Mouse (Mus musculus): ENCODE data around the gene Sgcb. TPM values are rescaled to one million over a fixed set of nuclear protein-coding genes. Genes with fewer than 3 reads are reported as not detected.
A peak's percentile ranks its signal among the peaks of the same experiment; 100 is the strongest.

The Sgcb gene
- polyA plus RNA-seq, 1 experiment from 2014 or later: 16.6 TPM

GRCm38 (mm10) chr5:73683221-73683620 lies 35.6 kb upstream of the Sgcb start:
- Histone ChIP-seq H3K4me3 (ENCODE audit: low read length) (no peak overlapping the region), H3K4me2 (ENCODE audit: low read depth, low read length) (no peak overlapping the region), H3K27ac (ENCODE audit: low read length) (no peak overlapping the region), H3K4me1 (ENCODE audit: control insufficient read depth, insufficient read depth, low read length) (no peaks in the 10 kb centered on the region), H3K9me3 (ENCODE audit: control insufficient read depth, low read length) (no peaks in the 10 kb centered on the region), H3K9ac (ENCODE audit: low read depth, low read length) (no peak overlapping the region), H3K27me3 (replicated peaks; ENCODE audit: control insufficient read depth, insufficient read depth, low read length) (no peaks in the 10 kb centered on the region), H3K36me3 (ENCODE audit: control insufficient read depth, insufficient read depth, low read length) (no peaks in the 10 kb centered on the region)
- WGBS: 78% methylated on average over 6 of the region's 6 CpGs
- ATAC-seq: no peak

GRCm38 (mm10) chr5:73676626-73677025 lies 29.0 kb upstream of the Sgcb start:
- no peak for ATAC-seq
- no peak overlapping the region for H3K9ac ChIP-seq (ENCODE audit: low read depth, low read length)
- H3K4me1 ChIP-seq (ENCODE audit: control insufficient read depth, insufficient read depth, low read length): no peaks in the 10 kb centered on the region
- no peak overlapping the region for H3K27ac ChIP-seq (ENCODE audit: low read length)
- WGBS: 63% methylated on average over 13 of the region's 13 CpGs
- H3K4me3 ChIP-seq (ENCODE audit: low read length): no peak overlapping the region
- no peaks in the 10 kb centered on the region for H3K9me3 ChIP-seq (ENCODE audit: control insufficient read depth, low read length)
- no peaks in the 10 kb centered on the region for H3K27me3 ChIP-seq (replicated peaks; ENCODE audit: control insufficient read depth, insufficient read depth, low read length)
- H3K36me3 ChIP-seq (ENCODE audit: control insufficient read depth, insufficient read depth, low read length): no peaks in the 10 kb centered on the region
- H3K4me2 ChIP-seq (ENCODE audit: low read depth, low read length): no peak overlapping the region

- H3K27me3 ChIP-seq (replicated peaks; ENCODE audit: control insufficient read depth, insufficient read depth, low read length): no peaks in the 10 kb centered on the region
- H3K4me1 ChIP-seq (ENCODE audit: control insufficient read depth, insufficient read depth, low read length): no peaks in the 10 kb centered on the region
- H3K9me3 ChIP-seq (ENCODE audit: control insufficient read depth, low read length): no peaks in the 10 kb centered on the region
- no peak overlapping the region for H3K9ac ChIP-seq (ENCODE audit: low read depth, low read length)
- H3K36me3 ChIP-seq (ENCODE audit: control insufficient read depth, insufficient read depth, low read length): no peaks in the 10 kb centered on the region
- WGBS: 81% methylated on average over 3 of the region's 3 CpGs
- H3K4me3 ChIP-seq (ENCODE audit: low read length): no peak overlapping the region
- ATAC-seq: no peak
- no peak overlapping the region for H3K4me2 ChIP-seq (ENCODE audit: low read depth, low read length)
- H3K27ac ChIP-seq (ENCODE audit: low read length): no peak overlapping the region
Measured at GRCm38 (mm10) chr5:73675604-73676003, 28.0 kb upstream of the Sgcb start.

GRCm38 (mm10) chr5:73669386-73669785 lies 21.8 kb upstream of the Sgcb start:
- no peak for ATAC-seq
- no peaks in the 10 kb centered on the region for H3K36me3 ChIP-seq (ENCODE audit: control insufficient read depth, insufficient read depth, low read length)
- peaks cover 3% of the 10 kb centered on the region; the same call in 1 of the 2 replicates for H3K27me3 ChIP-seq (replicated peaks; ENCODE audit: control insufficient read depth, insufficient read depth, low read length)
- WGBS: 54% methylated on average over 26 of the region's 26 CpGs
- no peak overlapping the region for H3K4me2 ChIP-seq (ENCODE audit: low read depth, low read length)
- H3K9ac ChIP-seq (ENCODE audit: low read depth, low read length): no peak overlapping the region
- H3K27ac ChIP-seq (ENCODE audit: low read length): no peak overlapping the region
- no peaks in the 10 kb centered on the region for H3K4me1 ChIP-seq (ENCODE audit: control insufficient read depth, insufficient read depth, low read length)
- H3K4me3 ChIP-seq (ENCODE audit: low read length): no peak overlapping the region
- no peaks in the 10 kb centered on the region for H3K9me3 ChIP-seq (ENCODE audit: control insufficient read depth, low read length)

- no peak overlapping the region for H3K9ac ChIP-seq (ENCODE audit: low read depth, low read length)
- WGBS: 87% methylated on average over 2 of the region's 2 CpGs
Measured at GRCm38 (mm10) chr5:73667877-73668276, 20.3 kb upstream of the Sgcb start.

GRCm38 (mm10) chr5:73666695-73667094 lies 19.1 kb upstream of the Sgcb start:
- WGBS: 76% methylated on average over 2 of the region's 2 CpGs
- H3K27me3 ChIP-seq (replicated peaks; ENCODE audit: control insufficient read depth, insufficient read depth, low read length): peaks cover 3% of the 10 kb centered on the region; the same call in 1 of the 2 replicates
- no peak overlapping the region for H3K9ac ChIP-seq (ENCODE audit: low read depth, low read length)
- H3K9me3 ChIP-seq (ENCODE audit: control insufficient read depth, low read length): no peaks in the 10 kb centered on the region
- no peak overlapping the region for H3K27ac ChIP-seq (ENCODE audit: low read length)
- no peak overlapping the region for H3K4me3 ChIP-seq (ENCODE audit: low read length)
- H3K36me3 ChIP-seq (ENCODE audit: control insufficient read depth, insufficient read depth, low read length): no peaks in the 10 kb centered on the region
- ATAC-seq: no peak
- no peaks in the 10 kb centered on the region for H3K4me1 ChIP-seq (ENCODE audit: control insufficient read depth, insufficient read depth, low read length)
- H3K4me2 ChIP-seq (ENCODE audit: low read depth, low read length): no peak overlapping the region

More at GRCm38 (mm10) chr5:73667877-73668276, 20.3 kb upstream of the Sgcb start:
- ATAC-seq: no peak
- Histone ChIP-seq H3K36me3 (ENCODE audit: control insufficient read depth, insufficient read depth, low read length) (no peaks in the 10 kb centered on the region), H3K9me3 (ENCODE audit: control insufficient read depth, low read length) (no peaks in the 10 kb centered on the region), H3K27me3 (replicated peaks; ENCODE audit: control insufficient read depth, insufficient read depth, low read length) (peaks cover 3% of the 10 kb centered on the region; the same call in 1 of the 2 replicates), H3K4me3 (ENCODE audit: low read length) (no peak overlapping the region), H3K4me1 (ENCODE audit: control insufficient read depth, insufficient read depth, low read length) (no peaks in the 10 kb centered on the region), H3K4me2 (ENCODE audit: low read depth, low read length) (no peak overlapping the region), H3K27ac (ENCODE audit: low read length) (no peak overlapping the region)

- 2% methylated on average over 4 of the region's 4 CpGs for WGBS
- Histone ChIP-seq H3K9ac (ENCODE audit: low read depth, low read length) (peak overlapping the region; percentile 61; the same call in 1 of the 2 replicates), H3K4me1 (ENCODE audit: control insufficient read depth, insufficient read depth, low read length) (peaks cover 21% of the 10 kb centered on the region), H3K27me3 (replicated peaks; ENCODE audit: control insufficient read depth, insufficient read depth, low read length) (peaks cover 42% of the 10 kb centered on the region), H3K4me2 (ENCODE audit: low read depth, low read length) (peak overlapping the region; percentile 89), H3K4me3 (ENCODE audit: low read length) (peak overlapping the region; percentile 53), H3K27ac (ENCODE audit: low read length) (no peak overlapping the region), H3K9me3 (ENCODE audit: control insufficient read depth, low read length) (no peaks in the 10 kb centered on the region), H3K36me3 (ENCODE audit: control insufficient read depth, insufficient read depth, low read length) (no peaks in the 10 kb centered on the region)
- no peak for ATAC-seq
Measured at GRCm38 (mm10) chr5:73651855-73652201, 4.2 kb upstream of the Sgcb start.

- Histone ChIP-seq H3K36me3 (ENCODE audit: control insufficient read depth, insufficient read depth, low read length) (no peaks in the 10 kb centered on the region), H3K9ac (ENCODE audit: low read depth, low read length) (peak within 1 kb of the TSS; percentile 61)
Measured at GRCm38 (mm10) chr5:73651061-73651854, 3.7 kb upstream of the Sgcb start, which contains the start of gene Spata18. TSS of gene Spata18 (plus strand) at chr5:73651379.

GRCm38 (mm10) chr5:73650365-73650964 lies 2.9 kb upstream of the Sgcb start:
- Histone ChIP-seq H3K36me3 (ENCODE audit: control insufficient read depth, insufficient read depth, low read length) (no peaks in the 10 kb centered on the region), H3K4me3 (ENCODE audit: low read length) (peak overlapping the region; percentile 53), H3K4me2 (ENCODE audit: low read depth, low read length) (peak overlapping the region; percentile 89), H3K27me3 (replicated peaks; ENCODE audit: control insufficient read depth, insufficient read depth, low read length) (peaks cover 42% of the 10 kb centered on the region), H3K4me1 (ENCODE audit: control insufficient read depth, insufficient read depth, low read length) (peaks cover 21% of the 10 kb centered on the region), H3K27ac (ENCODE audit: low read length) (no peak overlapping the region), H3K9me3 (ENCODE audit: control insufficient read depth, low read length) (no peaks in the 10 kb centered on the region), H3K9ac (ENCODE audit: low read depth, low read length) (peak overlapping the region; percentile 61)
- ATAC-seq: no peak
- WGBS: 2% methylated on average over 15 of the region's 15 CpGs

More at GRCm38 (mm10) chr5:73651061-73651854, 3.7 kb upstream of the Sgcb start, which contains the start of gene Spata18:
- H3K4me1 ChIP-seq (ENCODE audit: control insufficient read depth, insufficient read depth, low read length): peaks cover 21% of the 10 kb centered on the region
- peak within 1 kb of the TSS; percentile 89 for H3K4me2 ChIP-seq (ENCODE audit: low read depth, low read length)
- WGBS: under 1% methylated on average over 57 of the region's 57 CpGs
- H3K27ac ChIP-seq (ENCODE audit: low read length): no peak within 1 kb of the TSS
- peaks cover 42% of the 10 kb centered on the region for H3K27me3 ChIP-seq (replicated peaks; ENCODE audit: control insufficient read depth, insufficient read depth, low read length)
- no peaks in the 10 kb centered on the region for H3K9me3 ChIP-seq (ENCODE audit: control insufficient read depth, low read length)
- peak within 1 kb of the TSS; percentile 53 for H3K4me3 ChIP-seq (ENCODE audit: low read length)
- ATAC-seq: no peak

All from intestine, embryonic 16.5 days (tissue).